Mouse (Mus musculus): ENCODE data around the gene Slfn9. TPM values are rescaled to one million over a fixed set of nuclear protein-coding genes. Genes with fewer than 3 reads are reported as not detected.
A peak's percentile ranks its signal among the peaks of the same experiment; 100 is the strongest.
"Not testable (repeated sequence)": the region's sequence is repeated elsewhere in the genome, so short reads cannot be mapped to it uniquely, and the experiment has no call there.

Gene Slfn9
- 1.9 TPM in 1 of 2 replicates, not detected in the other for polyA plus RNA-seq (2012; ENCODE audit: insufficient read depth, low replicate concordance)

- Histone ChIP-seq H3K4me3 (replicated peaks) (peak within 1 kb of the TSS; percentile 93), H3K4me1 (peaks cover 31% of the 10 kb centered on the region), H3K27me3 (replicated peaks) (no peaks in the 10 kb centered on the region), H3K36me3 (replicated peaks; ENCODE audit: low read length) (peaks cover 6% of the 10 kb centered on the region), H3K9me3 (no peaks in the 10 kb centered on the region)
- TF ChIP-seq FLI1 (IDR thresholded peaks at IDR 0.05; ENCODE audit: low read length) (no peak), GATA1 (IDR thresholded peaks at IDR 0.05; ENCODE audit: borderline replicate concordance, low read length) (no peak)
These were observed at the start of gene Slfn9 for GRCm38 (mm10) chr11:82991469-82992166. Gene Slfn9 (minus strand): TSS chr11:82991830.

- Histone ChIP-seq H3K4me3 (replicated peaks) (no peak overlapping the region), H3K4me1 (peaks cover 23% of the 10 kb centered on the region)
- TF ChIP-seq FLI1 (IDR thresholded peaks at IDR 0.05; ENCODE audit: low read length) (no peak), GATA1 (IDR thresholded peaks at IDR 0.05; ENCODE audit: borderline replicate concordance, low read length) (no peak)
These were observed 49.4 kb upstream of the Slfn9 start for GRCm38 (mm10) chr11:83041000-83041399.

DNA sequence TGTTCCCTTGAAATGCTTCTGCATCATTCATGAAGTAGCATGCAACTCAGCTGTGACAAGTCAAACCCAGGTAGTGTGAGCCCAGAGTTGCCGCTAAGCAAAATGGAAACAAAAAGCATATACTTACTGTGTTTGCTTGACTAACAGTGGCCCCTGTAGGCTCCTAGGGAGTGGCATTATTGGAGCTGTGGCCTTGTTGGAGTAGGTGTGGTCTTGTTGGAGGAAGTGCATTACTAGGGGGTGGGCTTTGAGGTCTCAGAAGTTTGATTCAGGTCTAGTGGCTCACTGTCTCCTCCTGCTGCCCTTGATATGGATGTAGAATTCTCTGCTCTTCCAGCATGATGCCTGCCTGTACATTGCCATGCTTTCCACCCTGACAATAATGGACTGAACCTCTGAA, 48.7 kb upstream of the Slfn9 start:
- H3K4me1 ChIP-seq = peaks cover 18% of the 10 kb centered on the region
- peaks cover 6% of the 10 kb centered on the region for H3K9me3 ChIP-seq
- H3K27me3 ChIP-seq (replicated peaks) = no peaks in the 10 kb centered on the region
- no peak for TF ChIP-seq GATA1 (IDR thresholded peaks at IDR 0.05; ENCODE audit: borderline replicate concordance, low read length)
- no peaks in the 10 kb centered on the region for H3K36me3 ChIP-seq (replicated peaks; ENCODE audit: low read length)
- H3K4me3 ChIP-seq (replicated peaks) = peak overlapping the region; percentile 88

More at GRCm38 (mm10) chr11:83041000-83041399, 49.4 kb upstream of the Slfn9 start:
- H3K9me3 ChIP-seq = peaks cover 6% of the 10 kb centered on the region
- no peaks in the 10 kb centered on the region for H3K36me3 ChIP-seq (replicated peaks; ENCODE audit: low read length)
- H3K27me3 ChIP-seq (replicated peaks) = no peaks in the 10 kb centered on the region

GRCm38 (mm10) chr11:83039796-83040195, 48.2 kb upstream of the Slfn9 start:
- H3K4me3 ChIP-seq (replicated peaks) = peak overlapping the region; percentile 88
- H3K27me3 ChIP-seq (replicated peaks) = no peaks in the 10 kb centered on the region

DNA sequence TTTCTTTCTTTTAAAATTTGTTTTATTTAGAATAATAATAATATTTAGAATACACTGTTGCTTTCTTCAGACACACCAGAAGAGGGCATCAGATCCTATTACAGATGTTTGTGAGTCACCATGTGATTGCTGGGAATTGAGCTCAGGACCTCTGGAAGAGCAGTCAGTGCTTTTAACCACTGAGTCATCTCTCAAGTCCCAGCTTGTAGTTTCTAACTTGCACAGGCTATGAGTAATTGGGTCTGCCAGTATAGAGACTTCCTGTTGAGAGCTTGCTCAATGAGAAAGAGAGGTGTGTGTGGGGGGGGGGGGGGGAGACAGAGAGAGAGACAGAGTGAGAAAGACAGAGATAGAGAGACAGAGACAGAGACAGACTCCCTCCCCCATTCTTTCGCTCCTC, 47.5 kb upstream of the Slfn9 start:
- H3K27me3 ChIP-seq (replicated peaks) = no peaks in the 10 kb centered on the region

More at GRCm38 (mm10) chr11:83039796-83040195, 48.2 kb upstream of the Slfn9 start:
- Histone ChIP-seq H3K9me3 (peaks cover 6% of the 10 kb centered on the region), H3K36me3 (replicated peaks; ENCODE audit: low read length) (no peaks in the 10 kb centered on the region), H3K4me1 (peaks cover 18% of the 10 kb centered on the region)
- TF ChIP-seq GATA1 (IDR thresholded peaks at IDR 0.05; ENCODE audit: borderline replicate concordance, low read length) = no peak
- no peak for TF ChIP-seq FLI1 (IDR thresholded peaks at IDR 0.05; ENCODE audit: low read length)

GRCm38 (mm10) chr11:83038686-83039085, 47.1 kb upstream of the Slfn9 start:
- not testable (repeated sequence) for H3K36me3 ChIP-seq (replicated peaks; ENCODE audit: low read length); H3K4me3 ChIP-seq (replicated peaks); H3K9me3 ChIP-seq; H3K27me3 ChIP-seq (replicated peaks)
- peaks cover 18% of the 10 kb centered on the region for H3K4me1 ChIP-seq

More for the DNA sequence above, 47.5 kb upstream of the Slfn9 start:
- peaks cover 6% of the 10 kb centered on the region for H3K9me3 ChIP-seq
- peak overlapping the region; percentile 88 for H3K4me3 ChIP-seq (replicated peaks)
- H3K36me3 ChIP-seq (replicated peaks; ENCODE audit: low read length) = no peaks in the 10 kb centered on the region
- TF ChIP-seq GATA1 (IDR thresholded peaks at IDR 0.05; ENCODE audit: borderline replicate concordance, low read length) (no peak), FLI1 (IDR thresholded peaks at IDR 0.05; ENCODE audit: low read length) (no peak)
- H3K4me1 ChIP-seq = peaks cover 18% of the 10 kb centered on the region

- Histone ChIP-seq H3K36me3 (replicated peaks; ENCODE audit: low read length) (no peaks in the 10 kb centered on the region), H3K4me1 (peaks cover 17% of the 10 kb centered on the region), H3K27me3 (replicated peaks) (no peaks in the 10 kb centered on the region), H3K9me3 (no peaks in the 10 kb centered on the region), H3K4me3 (replicated peaks) (peak within 1 kb of the TSS; percentile 84)
- TF ChIP-seq GATA1 (IDR thresholded peaks at IDR 0.05; ENCODE audit: borderline replicate concordance, low read length) = no peak
- TF ChIP-seq FLI1 (IDR thresholded peaks at IDR 0.05; ENCODE audit: low read length) = no peak
These were observed 29.0 kb upstream of the Slfn9 start, which contains the start of gene Slfn8 for GRCm38 (mm10) chr11:83020621-83021020. Gene Slfn8 (minus strand): TSS chr11:83020810.

GRCm38 (mm10) chr11:83019561-83020519, 28.2 kb upstream of the Slfn9 start:
- not testable (repeated sequence) for H3K9me3 ChIP-seq; H3K27me3 ChIP-seq (replicated peaks)
- peak overlapping the region; percentile 84 for H3K4me3 ChIP-seq (replicated peaks)

GRCm38 (mm10) chr11:83016093-83016492, 24.5 kb upstream of the Slfn9 start:
- Histone ChIP-seq H3K4me1 (peaks cover 17% of the 10 kb centered on the region), H3K4me3 (replicated peaks) (no peak overlapping the region), H3K27me3 (replicated peaks) (no peaks in the 10 kb centered on the region), H3K36me3 (replicated peaks; ENCODE audit: low read length) (no peaks in the 10 kb centered on the region), H3K9me3 (0 out of 2 replicates have a peak, but pooled peaks cover 3% of the 10 kb centered on the region)
- TF ChIP-seq GATA1 (IDR thresholded peaks at IDR 0.05; ENCODE audit: borderline replicate concordance, low read length) = no peak
- TF ChIP-seq FLI1 (IDR thresholded peaks at IDR 0.05; ENCODE audit: low read length) = no peak

More at GRCm38 (mm10) chr11:83019561-83020519, 28.2 kb upstream of the Slfn9 start:
- H3K36me3 ChIP-seq (replicated peaks; ENCODE audit: low read length) = not testable (repeated sequence)
- H3K4me1 ChIP-seq = peaks cover 17% of the 10 kb centered on the region

- H3K9me3 ChIP-seq = 0 out of 2 replicates have a peak, but pooled peaks cover 3% of the 10 kb centered on the region
- no peak for TF ChIP-seq FLI1 (IDR thresholded peaks at IDR 0.05; ENCODE audit: low read length)
- no peak for TF ChIP-seq GATA1 (IDR thresholded peaks at IDR 0.05; ENCODE audit: borderline replicate concordance, low read length)
- no peaks in the 10 kb centered on the region for H3K36me3 ChIP-seq (replicated peaks; ENCODE audit: low read length)
These were observed 21.7 kb upstream of the Slfn9 start for GRCm38 (mm10) chr11:83013356-83013755.

GRCm38 (mm10) chr11:82990612-82991385, 831 bp downstream of the Slfn9 start:
- H3K27me3 ChIP-seq (replicated peaks); H3K9me3 ChIP-seq: not testable (repeated sequence)
- Histone ChIP-seq H3K36me3 (replicated peaks; ENCODE audit: low read length) (peaks cover 11% of the 10 kb centered on the region), H3K4me1 (peaks cover 31% of the 10 kb centered on the region), H3K4me3 (replicated peaks) (peak overlapping the region; percentile 93)

More at GRCm38 (mm10) chr11:83013356-83013755, 21.7 kb upstream of the Slfn9 start:
- Histone ChIP-seq H3K4me3 (replicated peaks) (no peak overlapping the region), H3K4me1 (peaks cover 4% of the 10 kb centered on the region; the same call in 1 of the 2 replicates), H3K27me3 (replicated peaks) (no peaks in the 10 kb centered on the region)
